8 mouse cellular contexts compared by ENCODE assay signal in the genomic region with DNA sequence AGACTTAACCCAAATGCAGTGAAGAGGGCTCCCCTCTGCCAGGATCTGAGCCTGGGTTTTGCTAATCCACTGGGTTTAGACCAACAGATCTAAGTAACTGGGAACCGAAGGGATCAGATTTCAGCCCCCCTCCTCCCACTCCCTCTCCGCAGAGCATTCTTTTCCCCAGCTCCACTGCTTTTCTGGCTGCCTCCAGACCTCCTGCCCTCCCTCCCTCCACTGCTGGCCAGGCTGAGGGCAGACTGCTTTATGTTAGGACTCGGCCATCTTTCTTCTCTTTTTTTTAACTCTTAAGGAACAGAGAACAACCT.
DNase-seq lines count a peak whose midpoint lies in the region; ATAC-seq and TF ChIP-seq lines count a peak whose summit lies in the region.

No protein-coding gene starts in this region.

- no peaks in the 10 kb centered on the region for H3K27me3 ChIP-seq in heart, embryonic 16.5 days (ENCODE audit: control insufficient read depth, insufficient read depth, low read length)
- no peaks in the 10 kb centered on the region for H3K27me3 ChIP-seq in limb, embryonic 11.5 days (ENCODE audit: control insufficient read depth, insufficient read depth, low read length)
- no peaks in the 10 kb centered on the region for H3K27me3 ChIP-seq in small intestine, adult 2 months (ENCODE audit: control insufficient read depth, insufficient read depth, low read length)

- no peaks in the 10 kb centered on the region for H3K9me3 ChIP-seq in heart, embryonic 16.5 days (replicated peaks; ENCODE audit: control insufficient read depth, low read length)
- H3K9me3 ChIP-seq in limb, embryonic 11.5 days (ENCODE audit: control insufficient read depth, low read length) = no peaks in the 10 kb centered on the region

- peak; percentile 63 for ATAC-seq in heart, embryonic 16.5 days (replicated peaks; ENCODE audit: extremely low read depth, insufficient read depth, low FRiP score)
- ATAC-seq in limb, embryonic 11.5 days (ENCODE audit: insufficient number of reproducible peaks, low FRiP score, low TSS enrichment, low read depth) = peak; percentile 78

- no peaks in the 10 kb centered on the region for H3K36me3 ChIP-seq in heart, embryonic 16.5 days (ENCODE audit: control insufficient read depth, insufficient read depth)
- no peaks in the 10 kb centered on the region for H3K36me3 ChIP-seq in limb, embryonic 11.5 days (ENCODE audit: control insufficient read depth, insufficient read depth, low read length)
- H3K36me3 ChIP-seq in small intestine, adult 2 months (ENCODE audit: control insufficient read depth, insufficient read depth, low read length) = peaks cover 11% of the 10 kb centered on the region; the same call in 1 of the 2 replicates

- DNase-seq in adrenal gland, postnatal 10 days = peak; percentile 57
- no peak for DNase-seq in adrenal gland, postnatal 36 days
- DNase-seq in limb, embryonic 11.5 days (ENCODE audit: low spot score) = peak; percentile 89
- no peak for DNase-seq in thymus, postnatal 14 days
- DNase-seq in left cerebral cortex, postnatal 25 days (ENCODE audit: low spot score in 2 of 2) = no peak

- H3K4me1 ChIP-seq in bone marrow, adult 2 months (ENCODE audit: control insufficient read depth, insufficient read depth, low read length) = peaks cover 15% of the 10 kb centered on the region
- peaks cover 40% of the 10 kb centered on the region for H3K4me1 ChIP-seq in heart, embryonic 16.5 days (ENCODE audit: control insufficient read depth, insufficient read depth, low read length)
- peaks cover 43% of the 10 kb centered on the region for H3K4me1 ChIP-seq in limb, embryonic 11.5 days (ENCODE audit: control insufficient read depth, insufficient read depth, low read length)
- peaks cover 29% of the 10 kb centered on the region for H3K4me1 ChIP-seq in small intestine, adult 2 months (ENCODE audit: control insufficient read depth, insufficient read depth, insufficient read length, low read length)

- peak overlapping the region; percentile 64 for H3K27ac ChIP-seq in bone marrow, adult 2 months (ENCODE audit: control insufficient read depth, insufficient read depth, low read depth, low read length, poor library complexity)
- H3K27ac ChIP-seq in heart, embryonic 16.5 days (ENCODE audit: low read length) = peak overlapping the region; percentile 52
- peak overlapping the region; percentile 91 for H3K27ac ChIP-seq in limb, embryonic 11.5 days (replicated peaks; ENCODE audit: low read depth, low read length)
- peak overlapping the region; percentile 28; the same call in 1 of the 2 replicates for H3K27ac ChIP-seq in small intestine, adult 2 months (ENCODE audit: insufficient read depth, low read depth, low read length)

- no peak overlapping the region for H3K9ac ChIP-seq in heart, embryonic 16.5 days (ENCODE audit: low read length)
- peak overlapping the region; percentile 32; the same call in 1 of the 2 replicates for H3K9ac ChIP-seq in limb, embryonic 11.5 days (ENCODE audit: low read length)

- no peak overlapping the region; the same call in 1 of the 2 replicates for H3K4me2 ChIP-seq in heart, embryonic 16.5 days (ENCODE audit: low read depth, low read length)
- peak overlapping the region; percentile 37; the same call in 1 of the 2 replicates for H3K4me2 ChIP-seq in limb, embryonic 11.5 days (ENCODE audit: low read depth, severe bottlenecking)

- no peak for TF ChIP-seq POLR2A in bone marrow, adult 2 months (IDR thresholded peaks at IDR 0.05; ENCODE audit: borderline replicate concordance, control insufficient read depth, low read depth, low read length)
- TF ChIP-seq POLR2A in small intestine, adult 2 months (IDR thresholded peaks at IDR 0.05; ENCODE audit: low read depth, low read length) = no peak

- H3K4me3 ChIP-seq in bone marrow, adult 2 months (replicated peaks; ENCODE audit: control insufficient read depth, low read depth, low read length) = no peak overlapping the region
- no peak overlapping the region for H3K4me3 ChIP-seq in heart, embryonic 16.5 days (ENCODE audit: low read length)
- no peak overlapping the region for H3K4me3 ChIP-seq in limb, embryonic 11.5 days (ENCODE audit: low read depth, low read length)
- no peak overlapping the region for H3K4me3 ChIP-seq in small intestine, adult 2 months (ENCODE audit: low read depth, low read length)

- TF ChIP-seq CTCF in bone marrow, adult 2 months (IDR thresholded peaks at IDR 0.05; ENCODE audit: control insufficient read depth, insufficient read depth, low read length) = no peak
- no peak for TF ChIP-seq CTCF in small intestine, adult 2 months (IDR thresholded peaks at IDR 0.05; ENCODE audit: extremely low read depth, insufficient read length, insufficient replicate concordance, low read depth, low read length)

- WGBS in bone marrow, adult 2 months = 47% methylated on average over 3 of the region's 3 CpGs
- WGBS in heart, embryonic 16.5 days = 5% methylated on average over 3 of the region's 3 CpGs
- WGBS in limb, embryonic 11.5 days = 0% methylated on average over 3 of the region's 3 CpGs
- WGBS in small intestine, adult 2 months = 67% methylated on average over 3 of the region's 3 CpGs

- intact Hi-C loops in left cerebral cortex, postnatal 25 days (cut with DNase I) = no loop called here

Comparison
In these comparisons a context has a peak if more than half of its experiments do, and no peak if none do; other contexts are left out.
1. DNase-seq: peak in adrenal gland, postnatal 10 days (single experiment) and limb, embryonic 11.5 days (single experiment); none in adrenal gland, postnatal 36 days (0 of 2), thymus, postnatal 14 days (single experiment) and left cerebral cortex, postnatal 25 days (0 of 2).
2. H3K27ac ChIP-seq: peak in every context shown above with its lines; median percentile 91 in limb, embryonic 11.5 days; 64 in bone marrow, adult 2 months; 52 in heart, embryonic 16.5 days; 28 in small intestine, adult 2 months.